Mouse (Mus musculus): ENCODE data around the gene Ppcs.

GRCm38 (mm10) chr4:119441836-119442235 lies 19.6 kb upstream of the Ppcs start:
- TF ChIP-seq TAL1 (IDR thresholded peaks at IDR 0.05; ENCODE audit: low read length), result no peak
- TF ChIP-seq GATA1 (IDR thresholded peaks at IDR 0.05; ENCODE audit: low read length), result no peak
